Mouse (Mus musculus) large intestine, adult 2 months (tissue): ENCODE results near the gene Marc2. TPM values are rescaled to one million over a fixed set of nuclear protein-coding genes. Genes with fewer than 3 reads are reported as not detected.

Source experiments
- DNase-seq: peaks from one replicate; pipeline ENCODE4 v3.0.0-alpha.2; 2012; ENCODE audit warnings: low read depth, low spot score
- WGBS: fragments of 180-500 bp; shearing (Covaris S2); methylation state at CpG from one replicate; pipeline ENCODE4 v1.1.7; 2018; 5-methylcytosine and 5-hydroxymethylcytosine counted together
- polyA plus RNA-seq: library from polyadenylated mRNA; depleted of rRNA; stranded (reverse); fragments of >200 nt; gene quantifications from 2 replicates; pipeline ENCODE4 v1.2.3, GENCODE M21; 2012

Gene Marc2
- polyA plus RNA-seq, 1 experiment: 148 TPM

DNA sequence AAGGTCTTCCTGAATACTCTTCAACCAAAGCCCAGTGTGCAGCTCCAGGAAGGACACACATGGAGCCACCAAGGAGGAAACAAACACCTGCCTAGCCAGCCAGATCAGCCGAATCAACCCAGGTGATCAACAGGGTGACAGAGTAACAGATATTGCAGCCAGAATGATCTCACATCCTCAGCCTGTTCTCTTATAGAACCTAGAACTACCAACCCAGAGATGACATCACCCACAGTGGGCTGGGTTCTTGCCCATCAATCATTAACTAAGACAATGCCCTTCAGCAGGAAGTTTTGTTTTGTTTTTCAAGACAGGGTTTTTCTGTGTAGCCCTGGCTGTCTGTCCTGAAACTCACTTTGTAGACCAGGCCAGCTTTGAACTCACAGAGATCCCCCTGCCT lies 12.0 kb upstream of the Marc2 start:
- 36% methylated on average over 1 of the region's 1 CpGs for WGBS
- DNase-seq: no peak

DNA sequence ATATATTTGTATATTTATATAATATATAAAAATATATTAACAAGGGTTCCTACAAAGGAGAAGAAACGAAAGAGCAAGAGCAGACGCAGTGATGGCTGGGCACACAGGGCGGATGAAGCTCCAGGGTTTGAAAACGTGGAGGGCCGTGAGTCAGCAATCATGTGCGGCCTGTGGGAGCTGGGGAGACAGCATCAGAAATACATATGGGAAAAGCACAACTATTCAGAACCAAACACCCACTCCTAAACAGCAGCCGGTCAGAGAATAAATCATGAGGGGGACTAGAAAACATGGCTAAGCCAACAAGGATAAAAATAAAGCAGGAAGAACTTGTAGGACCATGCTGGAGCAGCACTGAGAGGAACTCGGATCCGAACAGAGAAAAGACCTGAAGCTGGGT lies 11.0 kb upstream of the Marc2 start:
- no peak for DNase-seq
- WGBS: 87% methylated on average over 9 of the region's 9 CpGs

DNA sequence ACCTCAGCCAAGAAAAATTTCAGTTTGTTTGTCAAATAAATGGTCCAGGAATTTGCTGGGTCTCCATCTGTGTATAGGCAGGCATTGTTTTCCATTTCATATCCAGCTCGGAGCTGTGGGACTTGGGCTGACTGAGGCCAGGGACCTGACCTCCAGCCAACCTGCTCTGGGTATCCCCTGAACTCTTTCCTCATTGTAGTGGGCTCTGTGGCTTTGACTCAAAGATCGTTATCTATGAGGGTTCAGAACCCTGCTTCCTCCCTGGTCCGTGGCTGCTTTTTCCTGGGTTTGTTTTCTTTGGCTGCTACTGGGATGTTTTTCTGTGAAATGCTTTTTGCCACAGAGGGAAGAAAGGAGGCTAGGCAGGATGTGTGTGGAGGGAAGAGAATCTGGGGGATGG lies 7.7 kb upstream of the Marc2 start:
- DNase-seq: no peak
- WGBS: 62% methylated on average over 3 of the region's 3 CpGs

DNA sequence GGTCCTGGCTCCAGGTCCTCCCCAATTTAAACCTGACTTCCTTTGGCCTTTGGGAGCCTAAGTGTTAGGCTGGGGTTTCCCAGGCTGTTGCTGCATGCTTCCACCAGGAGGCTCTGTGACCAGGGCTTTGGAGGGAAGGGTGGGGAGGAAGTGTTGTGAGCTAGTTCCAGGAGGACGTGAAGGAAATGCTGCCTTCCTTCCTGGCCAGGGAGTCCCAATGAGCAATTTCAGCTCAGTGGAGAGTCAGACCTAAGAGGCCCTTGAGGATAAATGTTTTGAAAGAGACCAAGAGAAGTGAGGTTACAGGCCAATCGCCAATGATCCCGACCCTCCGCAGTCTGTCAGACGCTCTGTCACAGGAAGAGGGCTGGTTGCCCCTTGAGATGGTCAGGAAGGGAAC lies 7.1 kb upstream of the Marc2 start:
- WGBS: 30% methylated on average over 5 of the region's 5 CpGs
- DNase-seq: no peak

DNA sequence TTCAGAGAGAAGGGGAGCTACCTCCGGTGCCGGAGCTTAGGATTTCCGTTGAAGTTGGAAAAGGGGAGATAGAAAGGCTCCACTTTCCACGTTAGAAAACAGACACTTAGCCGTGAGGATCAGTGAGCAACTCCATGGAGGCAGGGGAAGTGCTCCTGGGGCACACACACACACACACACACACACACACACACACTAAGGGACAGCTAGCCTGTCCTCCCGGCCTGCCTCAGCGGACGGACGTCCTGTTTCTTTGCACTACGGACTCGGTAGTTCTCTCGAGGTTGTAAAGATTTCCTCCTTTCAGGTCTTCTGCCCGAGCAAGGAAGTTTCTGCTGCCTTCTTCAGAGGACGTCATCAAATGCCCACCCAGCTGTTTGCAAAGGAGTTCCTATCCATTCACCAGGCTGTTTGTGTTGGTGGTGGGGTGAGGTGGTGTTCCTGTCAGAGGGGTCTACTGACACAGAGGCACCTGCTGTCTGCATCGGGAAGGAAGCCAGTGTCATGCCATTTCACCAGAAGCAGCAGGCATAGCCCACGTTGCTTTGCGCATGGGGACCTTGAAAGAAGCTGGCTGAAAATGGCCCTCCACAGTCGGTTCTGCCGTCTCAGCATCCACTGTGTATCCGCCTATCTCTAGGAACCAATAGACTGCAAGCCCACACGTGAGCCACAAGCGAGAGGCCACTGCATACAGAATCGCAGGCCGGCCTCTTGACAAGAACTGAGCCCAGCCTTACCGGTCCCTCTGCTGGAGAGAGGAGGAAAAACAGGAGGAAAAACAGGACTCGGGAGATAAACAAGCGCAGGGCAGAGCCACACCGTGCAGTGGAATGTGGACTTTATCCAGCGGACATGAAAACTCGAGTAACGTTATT lies 5.7 kb upstream of the Marc2 start:
- WGBS: 10% methylated on average over 31 of the region's 31 CpGs
- peak; percentile 97 for DNase-seq

DNA sequence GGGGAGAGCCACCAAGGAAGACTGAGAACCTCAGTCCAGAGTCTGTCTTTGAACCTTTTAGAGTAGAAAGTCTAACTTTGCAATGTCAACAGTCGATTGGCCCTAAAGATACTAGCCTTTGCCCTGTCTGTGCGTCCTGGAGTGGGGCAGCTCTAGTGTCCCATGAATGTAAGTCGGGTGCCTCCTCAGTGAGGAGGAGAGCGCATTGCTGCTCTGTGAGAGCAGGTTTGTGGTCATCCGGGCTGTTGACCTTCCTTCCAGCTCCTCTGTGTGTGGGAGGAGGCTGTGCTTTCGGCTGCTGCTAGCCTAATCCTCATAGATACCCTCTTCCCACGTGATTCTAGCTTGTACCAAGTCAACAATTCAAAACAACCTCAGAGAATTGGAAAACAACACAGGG lies 4.9 kb upstream of the Marc2 start:
- DNase-seq: no peak
- WGBS: 38% methylated on average over 7 of the region's 7 CpGs

DNA sequence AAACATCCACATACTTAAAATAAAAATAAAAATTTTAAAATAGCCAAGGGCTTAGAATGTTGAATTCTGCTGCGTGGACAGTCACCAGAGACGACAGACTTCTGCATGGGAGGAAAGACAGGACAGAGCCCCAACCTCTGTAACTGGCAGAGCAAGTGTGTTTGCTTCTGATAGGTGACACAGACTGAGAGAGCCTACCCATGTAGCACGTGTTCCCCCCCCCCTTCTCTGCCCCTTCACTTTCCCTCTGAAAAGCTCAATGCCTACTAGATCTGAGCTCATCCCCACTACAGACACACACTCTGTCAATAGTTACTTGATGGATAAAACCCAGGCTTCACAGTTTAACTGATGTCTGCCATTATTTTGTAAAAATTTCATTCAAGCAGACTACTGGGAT lies 722 bp upstream of the Marc2 start:
- 20% methylated on average over 3 of the region's 3 CpGs for WGBS
- no peak for DNase-seq

DNA sequence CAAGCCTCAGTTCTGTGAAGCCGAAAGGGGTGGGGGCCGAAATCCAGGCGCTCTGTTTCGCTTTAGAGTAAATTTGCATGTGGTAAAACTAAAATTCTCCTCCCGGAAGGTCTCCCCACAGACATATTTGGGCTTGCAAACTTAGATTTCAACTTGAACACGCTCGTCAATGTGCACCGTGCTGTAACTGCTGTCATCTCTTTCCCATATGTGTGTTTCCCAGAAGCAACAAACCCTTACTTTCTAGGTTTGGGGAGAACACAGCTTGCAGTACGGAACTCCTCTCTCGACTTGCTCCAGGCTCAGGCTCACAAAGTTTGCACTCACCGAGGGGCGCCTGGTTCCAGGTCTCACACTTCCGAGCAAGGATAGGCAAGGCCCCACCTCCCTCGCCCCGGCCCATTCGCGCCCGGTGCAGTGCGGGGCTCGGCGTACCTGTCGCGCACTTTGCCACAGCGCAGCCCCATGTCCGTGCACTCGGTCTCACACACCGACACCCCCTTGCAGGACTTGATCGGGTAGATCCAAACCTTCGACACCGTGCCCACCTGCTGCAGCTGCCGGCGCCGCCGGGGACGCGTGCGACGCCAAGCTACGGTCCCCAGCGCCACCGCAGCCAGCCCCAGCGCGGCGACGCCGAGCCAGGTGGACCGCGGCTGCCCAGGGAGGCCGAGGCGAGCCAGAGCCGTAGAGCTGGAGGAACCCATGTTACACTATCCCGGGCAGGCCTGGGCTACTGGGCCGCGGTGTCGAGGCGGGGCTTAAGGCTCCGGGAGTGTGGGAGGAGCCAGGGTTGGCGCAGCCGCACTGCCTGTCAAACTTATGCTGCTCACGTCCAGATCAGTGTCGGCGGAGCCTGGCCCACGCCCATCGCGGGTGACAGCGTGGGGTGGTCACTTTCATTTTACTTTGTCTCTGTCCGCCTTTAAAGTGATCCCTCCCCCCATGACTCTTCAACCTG lies 860 bp downstream of the Marc2 start:
- DNase-seq: no peak
- WGBS: under 1% methylated on average over 67 of the region's 67 CpGs

DNA sequence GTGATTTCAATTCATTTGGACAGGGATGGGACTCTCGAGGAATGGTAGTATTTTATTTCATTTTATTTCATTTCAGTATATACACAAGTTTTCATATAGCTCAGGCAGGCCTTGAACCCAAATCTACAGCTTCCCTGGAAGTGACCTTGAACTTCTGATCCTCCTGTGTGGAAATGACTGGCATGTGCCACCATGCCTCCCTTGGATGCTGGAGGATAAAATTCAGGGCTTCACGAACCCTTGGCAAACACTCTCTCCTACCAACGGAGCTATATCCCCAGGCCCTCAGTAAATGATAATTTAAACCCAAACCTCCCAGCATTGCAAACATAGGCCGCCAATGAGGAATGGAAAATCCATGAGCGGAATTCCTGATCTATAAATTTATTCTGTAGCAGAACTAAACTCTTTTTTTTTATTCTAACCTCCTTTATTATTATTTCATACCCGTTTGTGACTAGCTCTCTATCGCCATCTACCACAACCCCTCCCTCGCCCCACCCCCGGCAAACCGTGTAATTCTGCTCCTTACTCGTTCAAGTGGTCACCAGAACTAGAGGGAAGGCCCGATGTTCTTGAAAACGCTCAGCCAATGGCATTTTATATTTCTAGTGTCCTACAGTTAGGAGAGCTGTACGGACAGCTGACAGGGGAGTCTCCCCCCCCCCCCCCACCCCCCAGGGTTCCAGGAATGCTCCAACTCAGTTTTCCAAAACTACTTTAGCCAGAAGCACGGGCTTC lies 1.8 kb downstream of the Marc2 start:
- WGBS: 8% methylated on average over 15 of the region's 15 CpGs
- no peak for DNase-seq

DNA sequence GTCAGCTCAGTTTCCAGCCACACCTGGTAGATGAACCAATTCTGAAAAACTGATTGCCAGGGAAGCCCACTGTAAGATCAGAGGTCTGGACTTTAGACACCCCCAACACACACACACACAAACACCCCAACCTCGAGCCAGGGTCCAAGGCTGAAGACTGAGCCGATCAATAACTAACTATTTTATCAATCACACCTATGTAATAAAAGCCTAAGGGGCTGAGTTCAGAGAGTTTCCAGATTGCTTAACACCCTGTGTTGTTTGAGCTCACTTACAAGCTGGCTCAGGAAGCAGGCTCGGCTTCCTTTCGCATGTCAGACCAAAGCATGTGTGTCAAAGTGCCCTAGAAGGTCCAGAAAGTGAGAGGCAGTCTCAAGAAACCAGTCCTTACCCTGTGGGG lies 8.6 kb downstream of the Marc2 start:
- 33% methylated on average over 4 of the region's 4 CpGs for WGBS

DNA sequence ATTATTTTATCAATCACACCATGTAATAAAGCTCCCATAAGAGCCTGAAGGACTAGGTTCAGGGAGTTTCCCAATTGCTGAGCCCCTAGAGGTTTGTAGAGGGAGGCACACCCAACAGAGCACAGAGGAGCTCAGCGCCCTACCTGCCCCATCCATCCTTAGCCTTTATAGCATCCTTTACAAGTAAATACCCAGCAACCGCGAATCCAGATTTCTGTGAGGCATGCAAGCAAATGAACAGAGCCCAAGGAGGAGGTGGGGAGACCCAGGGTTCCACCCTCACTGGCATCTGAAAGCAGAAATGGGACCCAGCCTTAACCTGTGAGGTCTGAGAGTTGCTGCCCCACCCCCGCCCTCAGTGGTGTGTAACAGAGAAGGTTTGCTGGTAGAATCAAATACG lies 9.9 kb downstream of the Marc2 start:
- no peak for DNase-seq
- 89% methylated on average over 5 of the region's 5 CpGs for WGBS

More for the DNA sequence above, 8.6 kb downstream of the Marc2 start:
- DNase-seq: no peak

DNA sequence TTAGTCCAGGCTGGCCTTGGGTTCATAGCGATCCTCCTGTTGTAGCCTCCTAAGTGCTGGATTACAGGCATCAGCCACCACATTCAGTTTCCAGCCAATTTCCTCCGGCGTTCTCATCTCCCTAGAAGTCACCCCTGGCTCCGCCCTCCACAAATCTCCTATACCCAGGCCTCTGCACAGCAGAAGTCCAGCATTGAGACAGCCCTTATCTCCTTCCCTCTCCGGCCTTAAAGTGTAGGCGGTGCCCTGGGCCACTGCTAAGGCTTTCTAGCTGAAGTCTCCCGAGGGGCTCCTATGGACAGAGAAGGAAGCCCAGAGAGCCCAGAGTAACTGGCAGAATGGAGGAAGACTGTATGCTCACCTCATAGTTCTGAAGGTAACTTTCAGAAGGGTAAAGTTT lies 12.8 kb downstream of the Marc2 start:
- DNase-seq: no peak
- 93% methylated on average over 7 of the region's 7 CpGs for WGBS

DNA sequence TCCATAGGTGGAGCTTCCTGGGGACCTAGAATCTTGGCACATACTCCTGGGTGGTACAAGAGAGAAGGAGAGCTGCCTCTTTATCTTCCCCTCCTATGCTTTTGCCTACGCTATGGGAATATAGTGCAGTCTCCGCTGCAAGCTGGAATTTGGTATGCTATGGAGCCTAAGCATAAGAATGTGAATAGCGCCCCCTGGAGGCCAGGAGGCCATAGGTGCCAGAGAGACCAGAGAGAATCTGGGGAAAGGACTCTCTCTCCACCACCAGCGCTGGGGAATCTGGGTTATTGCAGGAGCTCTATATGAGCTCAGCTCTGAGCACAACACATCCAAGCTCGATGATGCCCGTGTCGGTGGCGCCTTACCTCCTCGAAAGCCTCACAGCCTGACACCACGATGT lies 14.0 kb downstream of the Marc2 start:
- no peak for DNase-seq
- 89% methylated on average over 10 of the region's 10 CpGs for WGBS

DNA sequence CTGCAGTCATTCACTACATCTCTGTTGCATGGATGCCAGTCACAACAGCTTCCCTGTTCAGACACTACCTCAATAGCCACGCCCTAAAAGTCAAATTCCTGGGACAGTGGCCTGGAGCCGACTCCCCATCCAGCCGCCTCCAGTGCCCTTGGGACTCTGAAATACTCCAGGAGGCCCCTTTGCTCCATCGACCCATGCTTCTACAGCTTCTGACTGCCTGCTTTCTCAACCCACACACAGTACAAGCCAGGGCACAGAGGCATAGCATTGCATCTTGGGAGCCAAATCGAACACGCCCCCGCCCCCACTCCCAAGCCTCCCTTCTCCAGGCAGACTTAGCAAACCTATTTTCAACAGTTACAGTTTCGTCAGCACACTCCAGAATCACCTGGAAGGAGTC lies 16.4 kb downstream of the Marc2 start:
- no peak for DNase-seq
- 63% methylated on average over 8 of the region's 8 CpGs for whole genome bisulfite sequencing

DNA sequence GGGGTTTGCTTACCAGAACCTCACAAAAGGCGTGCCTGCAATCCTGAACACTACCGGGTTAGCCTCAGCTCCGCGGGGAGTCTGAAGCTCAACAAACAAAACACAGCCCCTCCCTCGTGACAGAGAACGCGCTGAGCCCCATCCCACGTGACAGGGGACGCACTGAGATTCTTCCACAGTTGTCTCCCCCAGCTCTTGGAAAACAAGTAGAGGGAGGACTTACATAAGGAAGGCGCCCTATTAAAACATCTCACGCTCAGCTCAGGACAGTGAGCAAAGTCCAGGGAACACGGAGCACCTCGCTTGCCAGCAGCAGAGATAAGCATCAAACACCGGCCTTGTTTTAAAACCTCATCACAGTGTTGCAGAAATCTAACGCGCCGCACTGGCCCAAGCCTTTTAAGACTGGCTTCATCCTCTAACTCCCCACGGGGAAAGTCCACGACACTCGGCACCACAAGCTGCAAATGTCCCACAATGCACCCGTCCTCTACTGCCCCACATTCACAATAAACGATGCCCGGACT lies 19.0 kb downstream of the Marc2 start:
- DNase-seq: no peak
- WGBS: 26% methylated on average over 23 of the region's 23 CpGs

DNA sequence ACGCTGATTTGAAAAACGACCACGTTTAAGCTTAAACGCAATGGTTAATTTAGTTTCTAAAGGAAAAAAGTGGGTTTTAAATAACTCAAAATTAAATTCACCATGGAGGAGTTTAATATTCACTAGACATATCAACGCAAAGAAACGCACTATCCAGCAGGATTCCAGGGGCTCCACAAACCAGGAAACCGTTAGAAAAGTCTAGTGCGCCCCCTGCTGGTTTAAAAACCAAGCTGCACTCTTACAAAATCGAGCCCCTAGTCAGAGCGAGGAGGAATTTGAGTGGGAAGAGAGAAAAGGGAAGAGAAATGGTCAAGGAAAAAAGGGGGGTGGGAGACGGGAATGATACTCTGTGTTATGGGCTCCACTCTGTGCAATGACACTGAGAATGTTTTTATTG lies 21.2 kb downstream of the Marc2 start:
- WGBS: 28% methylated on average over 11 of the region's 11 CpGs
- DNase-seq: no peak

DNA sequence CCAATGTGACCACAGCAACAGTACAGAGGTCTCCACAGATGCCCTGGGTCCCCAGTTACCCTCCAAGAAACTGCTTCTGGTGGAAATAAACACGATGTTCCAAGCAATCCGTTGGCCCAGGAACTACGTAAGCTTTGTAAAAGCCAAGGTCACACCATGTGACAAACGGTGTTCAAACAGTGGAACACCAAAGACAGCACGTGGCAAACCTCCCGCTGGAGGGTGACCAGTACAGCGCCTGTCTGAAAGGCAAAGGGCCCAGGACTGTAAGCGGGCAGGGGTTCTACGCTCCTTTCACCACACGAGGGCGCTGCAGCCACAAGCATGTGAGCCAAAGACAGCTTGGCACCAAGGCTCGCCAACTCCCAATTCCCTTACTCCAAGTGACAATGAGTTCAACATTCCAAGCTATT lies 21.8 kb downstream of the Marc2 start:
- DNase-seq: peak; percentile 92
- 2% methylated on average over 12 of the region's 12 CpGs for WGBS

DNA sequence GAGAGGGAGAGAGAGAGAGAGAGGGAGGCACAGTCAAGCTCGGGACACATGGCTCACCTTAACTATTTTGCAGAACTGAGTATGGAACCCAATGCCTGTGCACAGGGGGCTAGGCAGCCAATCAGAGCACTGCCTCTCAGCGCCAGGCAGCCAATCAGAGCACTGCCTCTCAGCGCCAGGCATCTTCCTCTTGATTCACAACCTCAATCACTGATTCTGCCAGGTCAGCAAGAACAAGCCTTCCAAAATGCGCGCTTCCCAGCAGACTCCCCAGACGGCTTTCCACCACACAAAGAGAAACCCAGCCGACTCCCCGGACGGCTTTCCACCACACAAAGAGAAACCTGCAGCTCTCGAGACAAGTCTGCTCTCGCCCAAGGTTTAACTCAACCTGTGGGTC lies 23.6 kb downstream of the Marc2 start:
- 71% methylated on average over 11 of the region's 11 CpGs for WGBS
- DNase-seq: no peak

DNA sequence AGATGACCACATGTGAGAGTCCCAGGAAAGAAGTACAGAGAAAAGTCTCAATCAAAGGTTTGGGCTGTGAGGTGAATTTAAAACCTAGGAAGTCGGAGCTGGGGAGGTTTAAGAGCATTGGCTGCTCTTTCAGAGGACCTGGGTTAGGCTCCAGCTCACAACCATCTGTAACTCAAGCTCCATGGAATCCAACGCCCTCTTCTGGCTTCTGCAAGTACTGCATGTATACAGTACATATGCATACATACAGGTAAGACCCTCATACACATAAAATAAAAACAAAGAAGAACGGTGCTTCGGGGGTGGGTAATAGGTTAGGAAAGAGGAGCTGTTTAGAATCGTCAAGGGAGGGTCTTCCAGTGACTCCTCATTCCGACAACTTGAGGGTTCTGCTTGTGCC lies 28.5 kb downstream of the Marc2 start:
- 83% methylated on average over 6 of the region's 6 CpGs for WGBS
- no peak for DNase-seq

DNA sequence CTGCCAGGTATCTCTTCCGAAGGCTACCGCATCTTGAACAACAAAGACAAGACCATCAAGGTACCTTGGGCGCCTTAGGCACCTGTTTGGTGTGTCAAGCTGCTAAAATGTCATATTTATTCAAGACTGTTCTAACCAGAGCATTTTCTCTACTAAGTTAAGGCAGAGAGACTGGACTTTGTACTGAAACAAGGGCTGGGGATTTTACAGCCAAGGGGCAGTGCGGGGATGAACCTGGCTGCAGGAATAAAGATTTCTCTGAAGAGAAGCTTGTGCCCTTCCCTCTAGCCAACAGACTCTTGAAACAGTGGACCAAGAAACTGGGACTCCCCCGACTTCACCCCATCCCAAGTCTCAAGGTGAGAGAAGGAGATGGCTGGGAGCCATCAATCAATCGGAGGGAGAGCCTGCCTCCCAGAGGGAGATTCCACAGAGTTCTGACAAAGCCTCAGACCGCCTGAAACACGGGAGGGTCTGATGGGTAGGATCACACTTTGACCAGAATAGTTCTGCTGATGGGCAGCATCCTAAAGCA lies 34.5 kb downstream of the Marc2 start:
- DNase-seq: no peak

More for the DNA sequence above, 34.5 kb downstream of the Marc2 start:
- WGBS: 36% methylated on average over 8 of the region's 8 CpGs
